Mouse (Mus musculus) heart, embryonic 10.5 days (tissue): ENCODE results near the gene Zfp334. TPM values are rescaled to one million over a fixed set of nuclear protein-coding genes. Genes with fewer than 3 reads are reported as not detected.

ENCODE experiments used
- DNase-seq: peaks from one replicate; pipeline ENCODE4 v3.0.0-alpha.2; 2017; ENCODE audit warnings: low spot score
- H3K27ac ChIP-seq: fragments of 300-500 bp; sonication (generic); 2 replicates; pipeline ENCODE4 v1.5.1; 2016; ENCODE audit warnings: mild to moderate bottlenecking
- H3K27me3 ChIP-seq: fragments of 300-500 bp; sonication (generic); 2 replicates; pipeline ENCODE4 v1.6.1; 2016; ENCODE audit warnings: mild to moderate bottlenecking; ENCODE audit not compliant: poor library complexity, insufficient read depth, severe bottlenecking
- H3K36me3 ChIP-seq: fragments of 300-500 bp; sonication (generic); 2 replicates; pipeline ENCODE4 v1.6.1; 2016; ENCODE audit warnings: mild to moderate bottlenecking, moderate library complexity
- H3K4me1 ChIP-seq: fragments of 300-500 bp; sonication (generic); 2 replicates; pipeline ENCODE4 v1.6.1; 2016; ENCODE audit warnings: mild to moderate bottlenecking
- H3K4me3 ChIP-seq: fragments of 300-500 bp; sonication (generic); 2 replicates; pipeline ENCODE4 v1.5.1; 2016; ENCODE audit warnings: mild to moderate bottlenecking, moderate library complexity
- H3K9me3 ChIP-seq: fragments of 300-500 bp; sonication (generic); 2 replicates; pipeline ENCODE4 v1.6.1; 2016; ENCODE audit warnings: mild to moderate bottlenecking, moderate library complexity
- WGBS: fragments of 180-500 bp; shearing (Covaris S2); methylation state at CpG from one replicate; pipeline ENCODE4 v1.1.7; 2016; 5-methylcytosine and 5-hydroxymethylcytosine counted together
- polyA plus RNA-seq: library from polyadenylated mRNA; unstranded; fragments of >200 nt; fragmentation: Nextera tagmentation; extraction: Ambion mirVana; gene quantifications from 2 replicates; pipeline ENCODE4 v1.2.1, GENCODE M21; 2016

Gene Zfp334
- 9.3 and 12.2 TPM in 2 replicates for polyA plus RNA-seq

DNA sequence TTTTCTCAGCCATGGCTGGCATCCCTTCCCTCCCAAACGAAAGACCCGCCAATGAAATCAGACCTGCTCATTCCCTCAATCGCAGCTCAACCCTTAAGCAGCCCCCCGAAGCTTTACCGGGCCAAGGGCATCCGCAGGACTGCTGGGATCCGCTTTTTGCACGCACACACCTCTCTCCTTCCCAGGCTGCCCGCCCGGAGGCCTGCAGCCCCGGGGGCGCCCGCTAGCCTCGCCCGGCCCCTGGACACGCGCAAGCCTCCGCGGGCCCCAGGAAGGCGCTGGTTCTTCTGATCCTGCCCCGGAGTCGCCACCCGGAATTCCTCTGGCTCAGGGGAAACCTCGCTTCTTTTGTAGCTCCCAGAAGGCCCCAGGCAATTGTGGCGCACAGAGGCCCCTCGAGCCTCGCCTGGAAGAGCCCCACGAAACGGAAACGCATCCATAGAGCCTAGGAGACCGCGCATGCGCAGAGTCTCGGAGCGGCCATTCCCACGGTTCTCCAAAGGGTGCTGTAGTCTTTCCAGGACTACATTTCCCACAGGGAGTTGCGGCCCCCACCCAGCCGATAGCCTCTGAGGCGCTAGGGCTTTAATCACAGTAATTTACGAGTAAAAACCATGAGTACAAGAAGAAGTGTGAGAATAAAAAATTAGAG, at the start of gene Zfp334:
Gene Zfp334, minus strand, starts transcription at position 416 of the 652 bp plus-strand sequence.
- Histone ChIP-seq H3K4me1 (peaks cover 21% of the 10 kb centered on the region), H3K4me3 (peak within 1 kb of the TSS; percentile 90), H3K36me3 (peaks cover 40% of the 10 kb centered on the region), H3K9me3 (no peaks in the 10 kb centered on the region), H3K27ac (peak within 1 kb of the TSS; percentile 98), H3K27me3 (no peaks in the 10 kb centered on the region)
- WGBS, result under 1% methylated on average over 40 of the region's 40 CpGs
- DNase-seq, result peak; percentile 97

DNA sequence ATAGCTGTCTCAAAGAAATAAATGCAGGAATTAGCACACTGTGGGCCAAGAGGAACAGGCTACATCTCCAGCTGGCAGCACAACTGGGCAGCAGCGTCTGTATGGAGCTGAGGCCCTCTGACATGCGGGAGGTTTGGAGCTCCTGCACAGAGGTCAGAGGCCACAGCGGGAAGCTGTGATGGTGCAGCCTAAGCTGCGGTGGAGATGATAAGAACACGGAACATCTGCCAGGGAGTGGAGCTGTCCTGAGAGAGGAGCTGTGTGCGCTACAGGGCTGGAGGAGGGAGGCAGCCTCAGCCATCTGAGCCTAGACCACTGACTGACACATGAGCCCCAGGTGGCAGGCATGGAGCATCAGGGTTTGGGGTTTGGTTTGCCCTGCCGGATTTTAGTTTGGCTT, 40.6 kb upstream of the Zfp334 start:
- H3K27ac ChIP-seq, result no peak overlapping the region
- DNase-seq, result no peak
- H3K36me3 ChIP-seq, result no peaks in the 10 kb centered on the region
- H3K4me3 ChIP-seq, result no peak overlapping the region
- WGBS, result 23% methylated on average over 7 of the region's 7 CpGs
- peaks cover 4% of the 10 kb centered on the region; the same call in 1 of the 2 replicates for H3K4me1 ChIP-seq
- peaks cover 28% of the 10 kb centered on the region; the same call in 1 of the 2 replicates for H3K27me3 ChIP-seq
- H3K9me3 ChIP-seq, result no peaks in the 10 kb centered on the region

DNA sequence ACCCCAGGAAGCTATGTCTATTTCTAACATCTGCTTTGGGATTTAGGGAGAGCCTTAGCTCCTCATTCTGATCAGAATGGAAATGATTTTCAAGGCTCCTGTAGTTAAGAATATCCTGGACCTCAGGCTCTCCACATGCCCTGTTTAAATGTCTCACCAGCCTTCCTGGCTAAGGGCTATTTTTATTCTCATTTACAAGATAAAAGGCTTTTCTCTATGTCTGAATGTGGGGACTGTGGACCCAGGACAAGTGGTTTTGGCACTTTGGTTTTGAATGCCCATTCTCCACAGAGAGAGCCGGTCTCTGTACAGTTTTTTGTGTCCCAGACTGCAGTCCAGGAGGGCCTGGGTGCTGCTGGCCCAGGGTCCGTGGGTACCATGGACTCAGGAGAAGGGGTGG, 32.1 kb upstream of the Zfp334 start:
- Histone ChIP-seq H3K36me3 (no peaks in the 10 kb centered on the region), H3K4me1 (peaks cover 37% of the 10 kb centered on the region), H3K27ac (no peak overlapping the region), H3K27me3 (0 out of 2 replicates have a peak, but pooled peaks cover 5% of the 10 kb centered on the region), H3K4me3 (no peak overlapping the region), H3K9me3 (no peaks in the 10 kb centered on the region)
- no peak for DNase-seq
- 72% methylated on average over 2 of the region's 2 CpGs for WGBS

DNA sequence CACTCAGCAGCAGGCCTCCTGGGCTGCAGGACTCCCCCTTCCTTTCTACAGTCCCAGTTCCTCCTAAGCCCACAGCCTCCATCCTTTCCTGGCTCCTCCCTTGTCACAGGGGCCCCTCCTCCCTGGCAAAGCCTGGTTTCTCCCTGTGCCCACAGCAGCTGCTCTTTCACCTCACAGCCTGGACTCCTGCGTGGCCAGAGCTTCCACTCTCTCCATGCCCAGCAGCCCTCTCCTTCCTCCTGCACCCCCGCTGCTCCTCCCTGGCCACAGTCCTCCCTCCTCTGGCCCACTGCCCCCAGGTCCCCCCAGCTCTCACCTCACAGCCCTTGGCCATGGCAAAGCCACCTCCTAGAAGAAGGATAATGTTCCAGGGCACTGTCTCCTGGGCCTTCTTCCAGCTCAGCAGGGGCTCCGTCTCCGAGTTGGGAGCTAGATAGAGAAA, 31.6 kb upstream of the Zfp334 start:
- Histone ChIP-seq H3K4me1 (peaks cover 42% of the 10 kb centered on the region), H3K27ac (0 out of 2 replicates have a peak overlapping the region, but pooled peaks have one; percentile 17), H3K27me3 (0 out of 2 replicates have a peak, but pooled peaks cover 5% of the 10 kb centered on the region), H3K36me3 (no peaks in the 10 kb centered on the region), H3K9me3 (no peaks in the 10 kb centered on the region), H3K4me3 (no peak overlapping the region)
- 81% methylated on average over 4 of the region's 4 CpGs for WGBS
- no peak for DNase-seq

DNA sequence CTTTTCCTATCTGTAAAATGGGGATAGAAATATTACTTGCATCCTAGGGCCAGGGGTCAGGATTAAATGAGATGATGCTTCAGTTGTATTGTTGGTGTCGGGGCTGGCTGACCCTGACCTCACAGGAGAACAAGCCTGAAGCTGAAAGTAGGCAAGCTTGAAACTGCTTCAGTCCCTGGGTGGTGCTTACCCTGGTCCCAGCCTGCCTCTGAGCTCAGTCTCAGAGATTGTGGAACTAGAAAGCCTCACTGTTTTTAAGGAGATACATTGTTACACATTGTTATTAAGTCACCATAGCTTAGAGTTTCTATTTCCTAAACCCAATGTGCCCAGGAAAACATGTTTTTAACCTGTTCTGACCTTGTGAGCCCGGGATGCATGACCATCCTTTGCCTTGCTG, 30.5 kb upstream of the Zfp334 start:
- H3K4me3 ChIP-seq, result no peak overlapping the region
- no peaks in the 10 kb centered on the region for H3K9me3 ChIP-seq
- H3K4me1 ChIP-seq, result peaks cover 50% of the 10 kb centered on the region
- 0 out of 2 replicates have a peak, but pooled peaks cover 5% of the 10 kb centered on the region for H3K27me3 ChIP-seq
- no peak overlapping the region for H3K27ac ChIP-seq
- H3K36me3 ChIP-seq, result no peaks in the 10 kb centered on the region
- WGBS, result 89% methylated on average over 2 of the region's 2 CpGs
- no peak for DNase-seq

DNA sequence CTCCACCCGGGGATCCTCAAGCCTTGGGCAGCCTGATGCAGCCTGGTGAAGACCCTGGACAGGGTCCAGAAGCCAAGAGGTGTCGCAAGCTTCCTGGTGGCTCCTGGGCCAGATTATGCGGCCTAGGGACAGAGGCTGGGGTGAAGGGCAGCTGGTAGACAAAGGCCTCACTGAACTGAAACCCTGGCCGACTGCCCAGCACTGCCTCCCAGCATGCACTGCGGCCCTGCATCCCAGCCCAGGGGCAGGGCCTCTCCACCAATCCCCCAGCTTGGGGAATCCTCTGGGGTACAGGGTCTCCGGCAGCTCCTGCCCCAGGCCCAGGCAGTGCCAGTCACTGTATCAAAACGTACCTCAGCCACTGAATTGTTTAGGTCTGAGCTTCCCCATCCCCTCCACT, 29.2 kb upstream of the Zfp334 start:
- Histone ChIP-seq H3K27ac (peak overlapping the region; percentile 59), H3K27me3 (0 out of 2 replicates have a peak, but pooled peaks cover 5% of the 10 kb centered on the region), H3K4me3 (no peak overlapping the region), H3K4me1 (peaks cover 50% of the 10 kb centered on the region), H3K9me3 (no peaks in the 10 kb centered on the region), H3K36me3 (no peaks in the 10 kb centered on the region)
- no peak for DNase-seq
- WGBS, result 70% methylated on average over 7 of the region's 7 CpGs

DNA sequence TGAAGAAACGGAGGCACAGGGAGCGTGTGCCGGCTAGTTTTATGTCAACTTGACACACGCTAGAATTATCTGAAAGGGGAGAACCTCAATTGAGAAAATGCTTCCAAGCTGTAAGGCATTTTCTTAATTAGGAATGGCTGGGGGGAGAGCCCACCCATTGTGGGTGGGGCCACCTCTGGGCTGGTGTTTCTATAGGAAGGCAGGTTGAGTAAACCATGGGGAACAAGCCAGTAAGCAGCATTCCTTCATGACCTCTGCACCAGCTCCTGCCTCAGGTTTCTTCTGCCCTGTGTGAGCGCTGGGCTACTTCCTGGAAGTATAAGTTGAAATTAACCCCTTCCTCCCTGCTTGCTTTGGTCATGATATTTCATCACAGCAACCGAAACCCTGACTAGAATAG, 27.7 kb upstream of the Zfp334 start:
- peaks cover 50% of the 10 kb centered on the region for H3K4me1 ChIP-seq
- no peak overlapping the region for H3K4me3 ChIP-seq
- 67% methylated on average over 6 of the region's 6 CpGs for WGBS
- H3K27me3 ChIP-seq, result peaks cover 8% of the 10 kb centered on the region; the same call in 1 of the 2 replicates
- no peaks in the 10 kb centered on the region for H3K9me3 ChIP-seq
- DNase-seq, result no peak
- no peaks in the 10 kb centered on the region for H3K36me3 ChIP-seq
- no peak overlapping the region for H3K27ac ChIP-seq

DNA sequence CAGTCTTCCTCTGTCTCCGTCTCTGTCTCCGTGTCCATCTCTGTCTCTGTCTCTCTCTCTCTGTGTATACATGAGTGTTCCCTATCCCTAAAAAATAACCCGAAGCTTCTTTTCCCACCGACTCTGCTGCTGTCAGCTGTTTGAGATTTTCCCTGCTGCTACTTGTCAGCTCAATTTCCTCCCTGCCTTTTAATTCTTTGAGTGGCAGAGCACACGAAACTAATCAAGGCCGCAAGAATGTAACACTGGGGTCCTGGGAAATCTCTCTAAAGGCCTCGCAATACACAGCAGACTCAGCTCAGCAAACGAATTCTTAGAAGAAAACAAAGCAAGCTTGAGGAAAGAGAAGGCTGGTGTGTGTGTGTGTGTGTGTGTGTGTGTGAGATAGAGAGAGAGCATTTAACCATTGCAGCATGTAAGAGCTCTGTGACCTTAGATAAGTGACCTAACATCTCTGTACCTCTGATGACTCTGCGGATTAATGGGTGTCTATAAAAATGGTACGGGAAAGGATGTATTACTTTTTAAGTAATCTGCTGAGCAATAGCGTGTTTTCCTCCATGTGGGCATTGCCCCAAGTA, 27.2 kb upstream of the Zfp334 start:
- H3K27me3 ChIP-seq, result peaks cover 8% of the 10 kb centered on the region; the same call in 1 of the 2 replicates
- H3K36me3 ChIP-seq, result no peaks in the 10 kb centered on the region
- DNase-seq, result no peak
- peaks cover 45% of the 10 kb centered on the region for H3K4me1 ChIP-seq
- no peak overlapping the region for H3K4me3 ChIP-seq
- no peaks in the 10 kb centered on the region for H3K9me3 ChIP-seq
- WGBS, result 50% methylated on average over 11 of the region's 11 CpGs
- 0 out of 2 replicates have a peak overlapping the region, but pooled peaks have one; percentile 42 for H3K27ac ChIP-seq

DNA sequence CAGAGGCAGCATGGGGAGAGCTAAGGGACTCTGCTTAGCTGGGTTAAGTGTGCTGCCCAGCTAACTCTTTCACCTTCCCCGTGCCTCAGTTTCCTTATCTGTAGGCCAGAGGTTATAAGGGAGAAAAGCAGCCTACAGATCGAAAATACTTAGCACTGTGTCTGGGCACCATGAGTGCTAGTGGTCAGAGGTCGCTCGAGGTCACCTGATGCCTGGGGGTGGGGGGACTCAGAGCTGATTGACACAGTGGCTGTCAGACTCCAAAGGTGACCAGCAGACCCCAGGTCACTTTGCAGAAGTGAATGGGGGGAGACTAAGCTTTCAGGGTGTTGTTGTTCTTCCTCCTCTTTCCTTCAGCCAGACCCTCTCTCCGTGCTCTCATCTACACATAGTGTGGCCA, 26.3 kb upstream of the Zfp334 start:
- WGBS, result 66% methylated on average over 5 of the region's 5 CpGs
- H3K9me3 ChIP-seq, result no peaks in the 10 kb centered on the region
- DNase-seq, result no peak
- H3K4me3 ChIP-seq, result no peak overlapping the region
- peaks cover 9% of the 10 kb centered on the region; the same call in 1 of the 2 replicates for H3K27me3 ChIP-seq
- peaks cover 37% of the 10 kb centered on the region for H3K4me1 ChIP-seq
- peak overlapping the region; percentile 42; the same call in 1 of the 2 replicates for H3K27ac ChIP-seq
- H3K36me3 ChIP-seq, result no peaks in the 10 kb centered on the region

DNA sequence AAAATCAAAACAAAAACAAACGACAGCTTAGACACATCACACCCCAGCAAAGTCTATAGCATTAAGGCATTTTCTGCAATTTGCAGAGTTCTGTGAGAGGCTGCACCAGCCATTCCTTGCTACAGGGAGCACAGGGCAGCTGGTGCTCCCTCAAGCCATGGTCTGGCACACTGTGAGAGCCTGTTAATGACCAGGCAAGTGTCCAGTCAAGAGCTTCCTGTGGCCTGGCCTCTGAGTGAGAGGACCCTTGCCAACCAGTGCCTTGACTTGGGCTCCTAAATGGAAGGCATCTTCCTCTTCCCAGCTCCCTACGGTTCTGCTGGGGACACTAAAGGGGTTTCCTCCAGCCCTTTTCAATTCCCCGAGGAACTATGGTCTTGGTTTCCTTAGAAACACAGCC, 25.8 kb upstream of the Zfp334 start:
- 63% methylated on average over 3 of the region's 3 CpGs for WGBS
- no peak overlapping the region for H3K4me3 ChIP-seq
- peaks cover 34% of the 10 kb centered on the region for H3K4me1 ChIP-seq
- no peak for DNase-seq
- H3K27me3 ChIP-seq, result peaks cover 12% of the 10 kb centered on the region; the same call in 1 of the 2 replicates
- no peaks in the 10 kb centered on the region for H3K9me3 ChIP-seq
- no peaks in the 10 kb centered on the region for H3K36me3 ChIP-seq
- H3K27ac ChIP-seq, result no peak overlapping the region; the same call in 1 of the 2 replicates

DNA sequence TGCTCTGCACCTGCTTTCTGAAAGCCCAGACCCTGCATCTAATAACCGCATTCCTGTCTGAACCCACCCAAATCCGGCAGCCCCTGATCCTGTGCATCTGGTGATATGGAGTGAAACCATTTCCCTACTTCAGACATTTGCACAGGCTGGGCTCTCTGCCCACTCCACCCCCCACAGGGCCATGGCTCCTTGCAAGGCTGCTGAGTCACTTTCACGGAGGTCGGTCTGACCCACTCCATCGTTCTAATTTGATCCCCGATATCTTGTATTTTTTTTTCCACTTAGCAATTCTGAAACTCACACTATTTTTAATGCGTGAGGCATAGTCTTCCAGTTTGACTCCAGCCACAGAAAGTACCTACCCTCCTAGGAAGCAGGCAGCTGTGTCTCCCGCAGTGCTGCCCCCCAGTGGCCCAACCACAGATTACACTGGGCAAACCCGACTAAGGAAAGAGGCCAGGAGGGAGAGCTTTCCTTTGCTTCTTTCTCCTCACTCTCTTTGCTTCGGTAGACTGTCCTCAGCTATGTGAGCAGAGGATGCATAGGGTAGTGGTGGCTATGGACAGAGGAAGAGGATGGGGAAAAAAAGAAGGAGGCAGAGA, 19.7 kb upstream of the Zfp334 start:
- H3K4me3 ChIP-seq, result no peak overlapping the region
- WGBS, result 44% methylated on average over 10 of the region's 10 CpGs
- peaks cover 18% of the 10 kb centered on the region for H3K4me1 ChIP-seq
- no peak for DNase-seq
- H3K27ac ChIP-seq, result no peak overlapping the region
- no peaks in the 10 kb centered on the region for H3K36me3 ChIP-seq
- no peaks in the 10 kb centered on the region for H3K9me3 ChIP-seq
- peaks cover 12% of the 10 kb centered on the region for H3K27me3 ChIP-seq

DNA sequence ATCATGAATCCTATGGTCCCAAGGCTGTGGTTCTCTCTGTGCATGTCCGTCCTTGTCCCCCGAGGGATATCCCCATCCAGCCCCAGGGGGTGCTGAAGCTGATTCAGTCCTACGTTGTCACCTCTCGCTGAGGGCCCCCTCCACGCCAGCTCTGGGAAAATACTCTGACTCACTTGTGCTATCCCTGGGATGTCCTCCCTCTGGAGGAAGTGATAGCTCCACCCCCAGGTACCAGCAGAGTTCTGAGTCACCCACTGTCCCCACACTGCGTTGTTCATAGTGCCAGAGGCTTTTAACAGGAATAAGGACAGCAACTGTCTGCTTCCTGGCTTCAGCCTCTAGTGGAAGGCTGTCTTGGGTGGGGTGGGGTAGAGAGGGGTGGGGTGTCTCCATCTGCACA, 17.3 kb upstream of the Zfp334 start:
- Histone ChIP-seq H3K4me3 (no peak overlapping the region), H3K27ac (0 out of 2 replicates have a peak overlapping the region, but pooled peaks have one; percentile 10), H3K4me1 (peaks cover 36% of the 10 kb centered on the region), H3K9me3 (no peaks in the 10 kb centered on the region), H3K27me3 (peaks cover 8% of the 10 kb centered on the region; the same call in 1 of the 2 replicates), H3K36me3 (no peaks in the 10 kb centered on the region)
- WGBS, result 35% methylated on average over 6 of the region's 6 CpGs
- no peak for DNase-seq

DNA sequence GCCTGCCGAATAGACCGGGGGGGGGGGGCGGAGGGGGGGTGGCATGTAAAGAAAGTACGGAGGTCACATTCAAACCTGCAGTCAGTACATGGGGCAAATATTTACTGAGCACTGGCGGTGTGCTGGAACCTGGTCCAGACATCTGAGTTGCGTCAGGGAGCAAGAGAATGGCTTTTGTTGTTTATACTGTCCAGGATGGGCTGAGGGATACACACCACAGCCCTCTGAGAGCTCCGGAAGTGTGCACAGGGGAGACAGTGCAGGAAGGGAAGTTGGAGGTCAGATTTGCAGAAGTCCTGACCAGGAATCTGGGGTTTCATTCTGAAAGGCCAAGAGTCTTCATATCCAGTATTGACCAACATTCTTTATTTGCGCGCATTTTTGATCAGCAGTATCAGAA, 16.9 kb upstream of the Zfp334 start:
- DNase-seq, result no peak
- peaks cover 36% of the 10 kb centered on the region for H3K4me1 ChIP-seq

More for the DNA sequence above, 16.9 kb upstream of the Zfp334 start:
- Histone ChIP-seq H3K27ac (0 out of 2 replicates have a peak overlapping the region, but pooled peaks have one; percentile 10), H3K36me3 (no peaks in the 10 kb centered on the region), H3K9me3 (no peaks in the 10 kb centered on the region), H3K4me3 (no peak overlapping the region), H3K27me3 (peaks cover 8% of the 10 kb centered on the region; the same call in 1 of the 2 replicates)
- 65% methylated on average over 9 of the region's 9 CpGs for WGBS
